Mouse (Mus musculus): ENCODE measurements around the gene 1700012B07Rik. TPM values are rescaled to one million over a fixed set of nuclear protein-coding genes. Genes with fewer than 3 reads are reported as not detected.

1700012B07Rik gene
- polyA plus RNA-seq, 1 experiment from 2014 or later, result not detected

GRCm38 (mm10) chr11:109865526-109865925 lies 37.7 kb upstream of the 1700012B07Rik start:
- WGBS, result 62% methylated on average over 8 of the region's 8 CpGs
- H3K4me3 ChIP-seq, result no peak overlapping the region
- no peak overlapping the region for H3K4me2 ChIP-seq

GRCm38 (mm10) chr11:109863951-109864350 lies 36.1 kb upstream of the 1700012B07Rik start:
- no peaks in the 10 kb centered on the region for H3K9me3 ChIP-seq (replicated peaks)
- H3K4me3 ChIP-seq, result no peak overlapping the region
- no peak overlapping the region for H3K4me2 ChIP-seq
- no peaks in the 10 kb centered on the region for H3K36me3 ChIP-seq
- H3K27me3 ChIP-seq, result no peaks in the 10 kb centered on the region
- no peak overlapping the region for H3K9ac ChIP-seq
- no peak for ATAC-seq (replicated peaks; ENCODE audit: insufficient number of reproducible peaks, insufficient read depth, low FRiP score, low read depth)
- no peak overlapping the region for H3K27ac ChIP-seq
- H3K4me1 ChIP-seq (replicated peaks), result peaks cover 5% of the 10 kb centered on the region; the same call in 1 of the 2 replicates
- WGBS, result 77% methylated on average over 7 of the region's 7 CpGs

More at GRCm38 (mm10) chr11:109865526-109865925, 37.7 kb upstream of the 1700012B07Rik start:
- Histone ChIP-seq H3K9ac (no peak overlapping the region), H3K9me3 (replicated peaks) (no peaks in the 10 kb centered on the region), H3K4me1 (replicated peaks) (no peaks in the 10 kb centered on the region), H3K36me3 (no peaks in the 10 kb centered on the region), H3K27me3 (no peaks in the 10 kb centered on the region), H3K27ac (no peak overlapping the region)
- ATAC-seq (replicated peaks; ENCODE audit: insufficient number of reproducible peaks, insufficient read depth, low FRiP score, low read depth), result no peak

- H3K4me1 ChIP-seq (replicated peaks), result peaks cover 5% of the 10 kb centered on the region; the same call in 1 of the 2 replicates
- H3K9ac ChIP-seq, result no peak overlapping the region
- no peak for ATAC-seq (replicated peaks; ENCODE audit: insufficient number of reproducible peaks, insufficient read depth, low FRiP score, low read depth)
- H3K36me3 ChIP-seq, result no peaks in the 10 kb centered on the region
- no peak overlapping the region for H3K4me3 ChIP-seq
- H3K4me2 ChIP-seq, result no peak overlapping the region
- no peaks in the 10 kb centered on the region for H3K9me3 ChIP-seq (replicated peaks)
- 63% methylated on average over 9 of the region's 9 CpGs for WGBS
- no peaks in the 10 kb centered on the region for H3K27me3 ChIP-seq
- H3K27ac ChIP-seq, result no peak overlapping the region
These were observed 35.4 kb upstream of the 1700012B07Rik start for GRCm38 (mm10) chr11:109863194-109863746.

GRCm38 (mm10) chr11:109860508-109860907 lies 32.7 kb upstream of the 1700012B07Rik start:
- H3K4me1 ChIP-seq (replicated peaks), result peaks cover 5% of the 10 kb centered on the region; the same call in 1 of the 2 replicates
- peak overlapping the region; percentile 39; the same call in 1 of the 2 replicates for H3K27ac ChIP-seq
- H3K9me3 ChIP-seq (replicated peaks), result no peaks in the 10 kb centered on the region
- H3K36me3 ChIP-seq, result no peaks in the 10 kb centered on the region
- peak overlapping the region; percentile 17 for H3K4me3 ChIP-seq
- ATAC-seq (replicated peaks; ENCODE audit: insufficient number of reproducible peaks, insufficient read depth, low FRiP score, low read depth), result 0 out of 2 replicates have a peak, but pooled peaks have one; percentile 40
- peak overlapping the region; percentile 56 for H3K4me2 ChIP-seq
- H3K27me3 ChIP-seq, result no peaks in the 10 kb centered on the region
- 10% methylated on average over 10 of the region's 10 CpGs for WGBS
- H3K9ac ChIP-seq, result peak overlapping the region; percentile 38; the same call in 1 of the 2 replicates

GRCm38 (mm10) chr11:109859939-109860469 lies 32.2 kb upstream of the 1700012B07Rik start:
- Histone ChIP-seq H3K36me3 (no peaks in the 10 kb centered on the region), H3K4me2 (peak overlapping the region; percentile 56), H3K9me3 (replicated peaks) (no peaks in the 10 kb centered on the region), H3K4me1 (replicated peaks) (peaks cover 5% of the 10 kb centered on the region; the same call in 1 of the 2 replicates), H3K9ac (peak overlapping the region; percentile 38), H3K27me3 (no peaks in the 10 kb centered on the region), H3K27ac (peak overlapping the region; percentile 39; the same call in 1 of the 2 replicates), H3K4me3 (peak overlapping the region; percentile 17)
- ATAC-seq (replicated peaks; ENCODE audit: insufficient number of reproducible peaks, insufficient read depth, low FRiP score, low read depth), result no peak
- WGBS, result 55% methylated on average over 14 of the region's 14 CpGs

GRCm38 (mm10) chr11:109859441-109859840 lies 31.6 kb upstream of the 1700012B07Rik start:
- no peak for ATAC-seq (replicated peaks; ENCODE audit: insufficient number of reproducible peaks, insufficient read depth, low FRiP score, low read depth)
- H3K4me2 ChIP-seq, result no peak overlapping the region
- H3K36me3 ChIP-seq, result no peaks in the 10 kb centered on the region
- H3K4me3 ChIP-seq, result no peak overlapping the region
- H3K27ac ChIP-seq, result no peak overlapping the region
- H3K9me3 ChIP-seq (replicated peaks), result no peaks in the 10 kb centered on the region
- 83% methylated on average over 4 of the region's 4 CpGs for WGBS
- no peaks in the 10 kb centered on the region for H3K27me3 ChIP-seq
- no peak overlapping the region for H3K9ac ChIP-seq
- H3K4me1 ChIP-seq (replicated peaks), result peaks cover 5% of the 10 kb centered on the region; the same call in 1 of the 2 replicates

GRCm38 (mm10) chr11:109857086-109857485 lies 29.2 kb upstream of the 1700012B07Rik start:
- Histone ChIP-seq H3K4me3 (no peak overlapping the region), H3K9me3 (replicated peaks) (no peaks in the 10 kb centered on the region), H3K27me3 (no peaks in the 10 kb centered on the region), H3K4me1 (replicated peaks) (peaks cover 10% of the 10 kb centered on the region), H3K4me2 (no peak overlapping the region), H3K9ac (no peak overlapping the region), H3K27ac (no peak overlapping the region), H3K36me3 (no peaks in the 10 kb centered on the region)
- no peak for ATAC-seq (replicated peaks; ENCODE audit: insufficient number of reproducible peaks, insufficient read depth, low FRiP score, low read depth)
- 70% methylated on average over 10 of the region's 10 CpGs for WGBS

- H3K27me3 ChIP-seq, result no peaks in the 10 kb centered on the region
- no peak overlapping the region for H3K4me2 ChIP-seq
- no peak overlapping the region for H3K4me3 ChIP-seq
- no peaks in the 10 kb centered on the region for H3K36me3 ChIP-seq
- 80% methylated on average over 8 of the region's 8 CpGs for WGBS
- no peaks in the 10 kb centered on the region for H3K9me3 ChIP-seq (replicated peaks)
- peaks cover 7% of the 10 kb centered on the region for H3K4me1 ChIP-seq (replicated peaks)
- no peak overlapping the region for H3K27ac ChIP-seq
- no peak overlapping the region for H3K9ac ChIP-seq
- no peak for ATAC-seq (replicated peaks; ENCODE audit: insufficient number of reproducible peaks, insufficient read depth, low FRiP score, low read depth)
These were observed 26.2 kb upstream of the 1700012B07Rik start for GRCm38 (mm10) chr11:109854056-109854455.

GRCm38 (mm10) chr11:109853228-109853966 lies 25.6 kb upstream of the 1700012B07Rik start:
- no peak overlapping the region for H3K4me2 ChIP-seq
- 69% methylated on average over 17 of the region's 17 CpGs for WGBS
- H3K27ac ChIP-seq, result no peak overlapping the region
- H3K9me3 ChIP-seq (replicated peaks), result no peaks in the 10 kb centered on the region
- ATAC-seq (replicated peaks; ENCODE audit: insufficient number of reproducible peaks, insufficient read depth, low FRiP score, low read depth), result no peak
- H3K4me1 ChIP-seq (replicated peaks), result peaks cover 7% of the 10 kb centered on the region
- H3K36me3 ChIP-seq, result no peaks in the 10 kb centered on the region
- H3K9ac ChIP-seq, result no peak overlapping the region
- no peaks in the 10 kb centered on the region for H3K27me3 ChIP-seq
- no peak overlapping the region for H3K4me3 ChIP-seq

- no peak overlapping the region for H3K9ac ChIP-seq
- ATAC-seq (replicated peaks; ENCODE audit: insufficient number of reproducible peaks, insufficient read depth, low FRiP score, low read depth), result no peak
- H3K4me1 ChIP-seq (replicated peaks), result peaks cover 7% of the 10 kb centered on the region
- H3K27me3 ChIP-seq, result no peaks in the 10 kb centered on the region
- H3K4me3 ChIP-seq, result no peak overlapping the region
- WGBS, result 53% methylated on average over 4 of the region's 4 CpGs
- H3K27ac ChIP-seq, result 0 out of 2 replicates have a peak overlapping the region, but pooled peaks have one; percentile 7
- no peak overlapping the region for H3K4me2 ChIP-seq
- H3K36me3 ChIP-seq, result no peaks in the 10 kb centered on the region
- no peaks in the 10 kb centered on the region for H3K9me3 ChIP-seq (replicated peaks)
These were observed 24.1 kb upstream of the 1700012B07Rik start for GRCm38 (mm10) chr11:109851996-109852395.

- Histone ChIP-seq H3K4me3 (no peak overlapping the region), H3K27ac (no peak overlapping the region), H3K36me3 (no peaks in the 10 kb centered on the region), H3K9ac (no peak overlapping the region), H3K4me1 (replicated peaks) (no peaks in the 10 kb centered on the region), H3K9me3 (replicated peaks) (no peaks in the 10 kb centered on the region), H3K4me2 (no peak overlapping the region; the same call in 1 of the 2 replicates), H3K27me3 (no peaks in the 10 kb centered on the region)
- ATAC-seq (replicated peaks; ENCODE audit: insufficient number of reproducible peaks, insufficient read depth, low FRiP score, low read depth), result no peak
- 56% methylated on average over 7 of the region's 7 CpGs for WGBS
These were observed 18.5 kb upstream of the 1700012B07Rik start for GRCm38 (mm10) chr11:109846343-109846742.

Data from heart, embryonic 15.5 days (tissue).